Mouse (Mus musculus) stomach, embryonic 14.5 days (tissue): Measurements from ENCODE around the gene Zdhhc7. TPM values are rescaled to one million over a fixed set of nuclear protein-coding genes. Genes with fewer than 3 reads are reported as not detected.
A peak's percentile ranks its signal among the peaks of the same experiment; 100 is the strongest.

Experiments used
- ATAC-seq: fragments of 200-750 bp; cut with Nextera tagmentation; 2 replicates; pipeline ENCODE4 v1.8.0; 2017; ENCODE audit warnings: low read depth, moderate TSS enrichment; ENCODE audit not compliant: insufficient number of reproducible peaks, insufficient read depth, low FRiP score
- H3K27ac ChIP-seq: fragments of 300-500 bp; sonication (generic); 2 replicates; pipeline ENCODE4 v1.5.1; 2014; ENCODE audit warnings: mild to moderate bottlenecking, low read length, moderate library complexity, mixed read lengths
- H3K27me3 ChIP-seq: fragments of 300-500 bp; sonication (generic); 2 replicates; pipeline ENCODE4 v1.6.1; 2014; ENCODE audit warnings: low read length, control low read depth, mixed read lengths; ENCODE audit not compliant: control insufficient read depth, insufficient read depth
- H3K36me3 ChIP-seq: fragments of 300-500 bp; sonication (generic); 2 replicates; pipeline ENCODE4 v1.6.1; 2014; ENCODE audit warnings: mild to moderate bottlenecking, control low read depth, low read length, moderate library complexity, mixed read lengths; ENCODE audit not compliant: control insufficient read depth, insufficient read depth
- H3K4me1 ChIP-seq: fragments of 300-500 bp; sonication (generic); 2 replicates; pipeline ENCODE4 v1.6.1; 2014; ENCODE audit warnings: low read length, control low read depth, mixed read lengths; ENCODE audit not compliant: control insufficient read depth, insufficient read depth
- H3K4me2 ChIP-seq: fragments of 300-500 bp; sonication (generic); replicated peaks from 2 replicates; pipeline ENCODE4 v1.6.1; 2014; ENCODE audit warnings: low read depth, low read length, control low read depth
- H3K4me3 ChIP-seq: fragments of 300-500 bp; sonication (generic); 2 replicates; pipeline ENCODE4 v1.5.1; 2014; ENCODE audit warnings: low read depth, low read length, control low read depth
- H3K9ac ChIP-seq: fragments of 300-500 bp; sonication (generic); replicated peaks from 2 replicates; pipeline ENCODE4 v1.6.1; 2014; ENCODE audit warnings: low read depth, mild to moderate bottlenecking, control low read depth, low read length, moderate library complexity, mixed read lengths
- H3K9me3 ChIP-seq: fragments of 300-500 bp; sonication (generic); 2 replicates; pipeline ENCODE4 v1.6.1; 2016; ENCODE audit warnings: low read depth, low read length, control low read depth; ENCODE audit not compliant: control insufficient read depth
- WGBS: fragments of 180-500 bp; shearing (Covaris S2); extraction: QIAGEN DNeasy Blood & Tissue Kit; methylation state at CpG from one replicate; pipeline ENCODE4 v1.1.7; 2014; 5-methylcytosine and 5-hydroxymethylcytosine counted together
- polyA plus RNA-seq: library from polyadenylated mRNA; unstranded; fragments of >200 nt; fragmentation: Nextera tagmentation; extraction: Ambion mirVana; gene quantifications from 2 replicates; pipeline ENCODE4 v1.2.1, GENCODE M21; 2014

Zdhhc7 gene
- polyA plus RNA-seq, 1 experiment from 2014 or later: 28.9 TPM

- H3K4me1 ChIP-seq: peaks cover 18% of the 10 kb centered on the region
- H3K36me3 ChIP-seq: no peaks in the 10 kb centered on the region
- no peak overlapping the region for H3K4me2 ChIP-seq
- 0 out of 2 replicates have a peak, but pooled peaks cover 3% of the 10 kb centered on the region for H3K27me3 ChIP-seq
- H3K27ac ChIP-seq: no peak overlapping the region
- no peak overlapping the region for H3K4me3 ChIP-seq
- WGBS: 77% methylated on average over 6 of the region's 6 CpGs
- H3K9me3 ChIP-seq: no peaks in the 10 kb centered on the region; the same call in 1 of the 2 replicates
- no peak for ATAC-seq
- no peak overlapping the region for H3K9ac ChIP-seq
Observed at GRCm38 (mm10) chr8:120119931-120120330, 18.6 kb upstream of the Zdhhc7 start.

DNA sequence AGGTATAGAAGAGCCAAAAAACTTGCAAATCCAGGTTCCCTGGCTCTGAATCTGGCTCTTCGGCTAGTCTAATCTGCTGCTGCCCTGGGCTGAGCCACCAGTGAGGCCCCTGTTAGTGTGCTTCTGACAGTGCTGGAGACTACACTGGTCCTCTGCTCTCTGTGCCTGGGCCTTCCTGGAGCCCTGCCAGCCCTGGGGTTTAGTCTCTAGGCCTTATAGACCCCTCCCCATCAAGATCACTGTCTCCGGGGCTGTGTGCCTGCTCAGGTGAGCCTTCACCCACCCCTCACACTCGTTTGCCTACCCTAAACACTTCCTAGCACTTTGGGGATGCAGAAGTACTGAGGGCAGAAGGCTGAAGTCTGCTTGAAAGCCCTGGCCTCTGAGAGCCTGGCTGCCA, 18.1 kb upstream of the Zdhhc7 start:
- no peak overlapping the region for H3K4me2 ChIP-seq
- WGBS: 57% methylated on average over 3 of the region's 3 CpGs
- no peaks in the 10 kb centered on the region; the same call in 1 of the 2 replicates for H3K9me3 ChIP-seq

DNA sequence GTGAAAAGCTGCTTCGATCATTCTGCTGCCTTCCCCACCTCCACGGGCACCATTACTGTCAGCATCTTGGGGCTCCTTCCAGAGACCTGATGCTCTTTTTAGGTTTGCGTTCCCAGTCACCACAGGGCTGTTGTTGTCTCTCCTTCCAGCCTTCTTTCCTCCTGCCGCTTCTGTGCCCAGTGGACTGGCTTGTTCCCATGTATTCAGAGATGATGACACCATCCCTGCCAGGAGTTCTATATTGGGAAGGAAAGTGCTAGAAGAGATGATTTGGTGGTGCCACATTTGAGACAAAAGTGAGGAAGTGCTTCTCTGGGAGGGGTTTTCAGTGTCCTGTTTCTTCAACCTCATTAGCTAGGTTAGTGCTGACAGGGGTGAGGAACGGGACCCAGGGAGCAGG, 17.6 kb upstream of the Zdhhc7 start:
- H3K9me3 ChIP-seq: no peaks in the 10 kb centered on the region; the same call in 1 of the 2 replicates
- ATAC-seq: no peak
- H3K27me3 ChIP-seq: 0 out of 2 replicates have a peak, but pooled peaks cover 7% of the 10 kb centered on the region
- no peak overlapping the region for H3K27ac ChIP-seq
- H3K4me1 ChIP-seq: peaks cover 9% of the 10 kb centered on the region; the same call in 1 of the 2 replicates
- H3K4me3 ChIP-seq: no peak overlapping the region
- no peak overlapping the region for H3K4me2 ChIP-seq
- H3K9ac ChIP-seq: no peak overlapping the region
- 88% methylated on average over 5 of the region's 5 CpGs for WGBS
- no peaks in the 10 kb centered on the region for H3K36me3 ChIP-seq

More for the DNA sequence above, 18.1 kb upstream of the Zdhhc7 start:
- Histone ChIP-seq H3K27ac (no peak overlapping the region), H3K36me3 (no peaks in the 10 kb centered on the region), H3K4me3 (no peak overlapping the region), H3K4me1 (peaks cover 14% of the 10 kb centered on the region; the same call in 1 of the 2 replicates), H3K9ac (no peak overlapping the region), H3K27me3 (0 out of 2 replicates have a peak, but pooled peaks cover 6% of the 10 kb centered on the region)
- ATAC-seq: no peak

DNA sequence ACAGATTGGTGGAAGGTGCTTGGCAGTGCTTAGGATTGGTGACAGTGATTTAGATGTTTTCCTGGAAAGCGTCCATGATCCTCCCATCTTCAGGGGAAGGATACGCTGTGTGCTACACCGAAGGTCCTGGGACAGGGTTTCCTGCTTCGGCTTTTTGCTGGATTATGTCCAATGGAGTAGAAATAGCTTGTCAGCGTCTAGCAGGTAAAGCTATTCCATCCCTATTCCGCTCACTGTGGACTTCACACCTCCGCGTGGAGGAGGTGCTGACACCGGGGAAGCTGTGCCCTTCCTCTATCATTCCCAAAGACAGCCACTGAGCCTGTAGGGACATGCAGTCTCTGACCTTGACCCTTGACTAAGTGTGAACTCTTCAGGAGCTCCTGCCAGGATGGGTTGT, 16.9 kb upstream of the Zdhhc7 start:
- Histone ChIP-seq H3K9ac (no peak overlapping the region), H3K4me3 (no peak overlapping the region), H3K27ac (no peak overlapping the region), H3K36me3 (no peaks in the 10 kb centered on the region), H3K4me2 (no peak overlapping the region), H3K9me3 (no peaks in the 10 kb centered on the region; the same call in 1 of the 2 replicates), H3K27me3 (0 out of 2 replicates have a peak, but pooled peaks cover 7% of the 10 kb centered on the region), H3K4me1 (peaks cover 6% of the 10 kb centered on the region; the same call in 1 of the 2 replicates)
- no peak for ATAC-seq
- 72% methylated on average over 9 of the region's 9 CpGs for WGBS

- Histone ChIP-seq H3K9me3 (no peaks in the 10 kb centered on the region; the same call in 1 of the 2 replicates), H3K4me1 (peaks cover 10% of the 10 kb centered on the region; the same call in 1 of the 2 replicates), H3K36me3 (no peaks in the 10 kb centered on the region), H3K4me2 (no peak overlapping the region), H3K27ac (no peak overlapping the region), H3K9ac (no peak overlapping the region), H3K4me3 (no peak overlapping the region), H3K27me3 (0 out of 2 replicates have a peak, but pooled peaks cover 7% of the 10 kb centered on the region)
- WGBS: 77% methylated on average over 7 of the region's 7 CpGs
- no peak for ATAC-seq
Observed at GRCm38 (mm10) chr8:120116600-120116999, 15.3 kb upstream of the Zdhhc7 start.

DNA sequence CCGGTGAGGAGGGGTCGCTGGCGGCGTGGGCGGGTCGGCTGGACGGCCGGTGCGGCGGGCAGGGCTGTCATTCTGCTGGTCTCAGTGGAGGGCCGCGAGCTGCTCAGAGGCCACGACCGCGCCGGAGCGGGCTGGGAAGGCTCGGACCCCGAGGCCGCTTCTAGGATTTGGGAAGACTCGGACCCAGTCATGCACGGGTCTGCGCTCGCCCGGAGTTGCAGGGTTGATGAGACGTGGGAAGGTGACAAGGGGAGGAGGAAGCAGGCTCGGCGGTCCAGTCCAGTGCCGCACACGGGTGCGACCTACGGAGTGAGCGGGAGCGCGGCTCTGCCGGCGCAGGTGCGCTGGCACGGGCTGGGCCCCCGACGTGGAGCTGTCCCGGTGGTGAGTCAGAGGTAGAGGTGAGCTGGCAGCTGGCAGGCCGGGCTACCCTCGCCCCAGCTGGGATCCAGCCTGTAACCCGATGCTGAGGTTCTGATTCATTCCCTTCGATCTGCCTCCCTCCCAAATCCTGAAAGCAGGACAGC, 13.1 kb upstream of the Zdhhc7 start:
- 0 out of 2 replicates have a peak, but pooled peaks cover 7% of the 10 kb centered on the region for H3K27me3 ChIP-seq
- no peaks in the 10 kb centered on the region for H3K36me3 ChIP-seq
- peak overlapping the region; percentile 66 for H3K4me2 ChIP-seq
- H3K27ac ChIP-seq: no peak overlapping the region
- H3K9me3 ChIP-seq: no peaks in the 10 kb centered on the region; the same call in 1 of the 2 replicates
- peak overlapping the region; percentile 22; the same call in 1 of the 2 replicates for H3K9ac ChIP-seq
- peak overlapping the region; percentile 56 for H3K4me3 ChIP-seq
- WGBS: 2% methylated on average over 46 of the region's 46 CpGs
- peak; percentile 19 for ATAC-seq
- H3K4me1 ChIP-seq: peaks cover 6% of the 10 kb centered on the region; the same call in 1 of the 2 replicates

DNA sequence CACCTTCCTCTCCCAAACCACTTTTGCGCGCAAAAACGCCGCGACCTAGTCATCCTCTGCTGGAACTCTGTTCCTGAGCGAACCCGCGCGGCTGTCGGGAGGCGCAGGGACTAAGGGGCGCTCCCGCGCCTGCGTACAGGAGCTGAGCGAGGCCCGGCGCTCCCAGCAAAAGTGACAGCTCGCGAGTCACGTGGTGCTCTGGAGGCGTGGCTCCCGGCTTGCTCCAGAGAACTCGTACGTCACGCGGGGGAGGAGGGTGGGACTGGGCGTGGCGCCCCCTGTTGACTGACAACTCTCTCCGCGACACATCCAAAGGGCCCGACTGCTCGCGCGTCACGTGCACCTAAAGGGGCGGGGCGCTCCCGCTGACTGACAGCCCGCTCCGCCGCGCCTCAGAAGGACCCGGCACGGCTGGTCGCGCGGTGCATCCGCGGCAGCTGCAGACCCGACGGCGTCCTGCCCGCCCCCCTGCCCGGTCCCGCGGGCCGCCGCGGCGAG, 12.5 kb upstream of the Zdhhc7 start, which contains the start of gene 6430548M08Rik:
Gene 6430548M08Rik (plus strand): TSS at position 395 of the 498 bp plus-strand sequence.
- Histone ChIP-seq H3K27me3 (0 out of 2 replicates have a peak, but pooled peaks cover 7% of the 10 kb centered on the region), H3K4me2 (peak within 1 kb of the TSS; percentile 79), H3K4me3 (peak within 1 kb of the TSS; percentile 56), H3K4me1 (peaks cover 6% of the 10 kb centered on the region; the same call in 1 of the 2 replicates), H3K36me3 (no peaks in the 10 kb centered on the region), H3K9me3 (no peaks in the 10 kb centered on the region; the same call in 1 of the 2 replicates), H3K9ac (peak within 1 kb of the TSS; percentile 47), H3K27ac (peak within 1 kb of the TSS; percentile 91)
- WGBS: under 1% methylated on average over 59 of the region's 61 CpGs
- ATAC-seq: peak; percentile 96

GRCm38 (mm10) chr8:120113306-120113705, 12.0 kb upstream of the Zdhhc7 start:
- ATAC-seq: peak; percentile 19; the same call in 1 of the 2 replicates
- 2% methylated on average over 10 of the region's 10 CpGs for WGBS

More at GRCm38 (mm10) chr8:120113306-120113705, 12.0 kb upstream of the Zdhhc7 start:
- Histone ChIP-seq H3K9me3 (no peaks in the 10 kb centered on the region; the same call in 1 of the 2 replicates), H3K27ac (peak overlapping the region; percentile 91), H3K4me1 (peaks cover 6% of the 10 kb centered on the region; the same call in 1 of the 2 replicates), H3K4me2 (peak overlapping the region; percentile 79), H3K9ac (peak overlapping the region; percentile 47), H3K27me3 (0 out of 2 replicates have a peak, but pooled peaks cover 7% of the 10 kb centered on the region), H3K36me3 (no peaks in the 10 kb centered on the region), H3K4me3 (peak overlapping the region; percentile 56)
